In genomic region chr11:113294518-113294917, GRCm38 (mm10) we compare ENCODE assay signal across 9 mouse cellular contexts.
DNase-seq lines count a peak whose midpoint lies in the region; ATAC-seq lines count a peak whose summit lies in the region.
"Had no signal": no experiment of that assay in that cellular context is flagged by ENCODE, and none has a peak within 500 bp of the region (broad histone marks: within the 10 kb centered on the region; RNA-seq: fewer than 3 reads in every experiment).

No protein-coding gene starts in this region.

- no peak overlapping the region for H3K9ac ChIP-seq in heart, embryonic 11.5 days (ENCODE audit: low read depth, low read length)
- no peak overlapping the region for H3K9ac ChIP-seq in midbrain, embryonic 11.5 days (ENCODE audit: low read length)

- H3K27me3 ChIP-seq in heart, embryonic 11.5 days (ENCODE audit: control insufficient read depth, insufficient read depth, low read length) = no peaks in the 10 kb centered on the region
- H3K27me3 ChIP-seq in embryonic facial prominence, embryonic 10.5 days (replicated peaks; ENCODE audit: low read depth, poor library complexity, severe bottlenecking) = peaks cover 9% of the 10 kb centered on the region; the same call in 1 of the 2 replicates
- no peaks in the 10 kb centered on the region; the same call in none of the 2 replicates for H3K27me3 ChIP-seq in midbrain, embryonic 11.5 days (ENCODE audit: control insufficient read depth, insufficient read depth, low read length)

- peak; percentile 93 for DNase-seq in heart, adult 11 months
- DNase-seq in embryonic facial prominence, embryonic 10.5 days (ENCODE audit: low spot score) = peak; percentile 51
- DNase-seq in heart, postnatal 4 days = peak; percentile 36
- DNase-seq in midbrain, embryonic 11.5 days (ENCODE audit: low spot score, missing footprints) = no peak
- no peak for DNase-seq in thymus, postnatal 36 days
- DNase-seq in kidney, postnatal 4 days = no peak
- DNase-seq: kidney, postnatal 14 days had no signal

- no peak for ATAC-seq in heart, embryonic 11.5 days (replicated peaks; ENCODE audit: insufficient number of reproducible peaks, low FRiP score, low TSS enrichment)
- ATAC-seq in midbrain, embryonic 11.5 days (ENCODE audit: low FRiP score) = peak; percentile 38; the same call in 1 of the 2 replicates
- no peak for ATAC-seq in CD4-positive, CD25-positive, alpha-beta regulatory T cell, adult 4 months

- H3K36me3 ChIP-seq in heart, embryonic 11.5 days (ENCODE audit: control insufficient read depth, insufficient read depth, low read length) = no peaks in the 10 kb centered on the region
- H3K36me3 ChIP-seq in embryonic facial prominence, embryonic 10.5 days (replicated peaks) = no peaks in the 10 kb centered on the region
- H3K36me3 ChIP-seq in midbrain, embryonic 11.5 days (ENCODE audit: control insufficient read depth, insufficient read depth, low read length) = no peaks in the 10 kb centered on the region

- H3K4me2 ChIP-seq in heart, embryonic 11.5 days = no peak overlapping the region
- no peak overlapping the region for H3K4me2 ChIP-seq in midbrain, embryonic 11.5 days

- H3K9me3 ChIP-seq in heart, embryonic 11.5 days (replicated peaks; ENCODE audit: control insufficient read depth, low read length) = no peaks in the 10 kb centered on the region
- H3K9me3 ChIP-seq in embryonic facial prominence, embryonic 10.5 days = no peaks in the 10 kb centered on the region
- H3K9me3 ChIP-seq in midbrain, embryonic 11.5 days (ENCODE audit: control insufficient read depth, low read length) = no peaks in the 10 kb centered on the region

- no peaks in the 10 kb centered on the region for H3K4me1 ChIP-seq in heart, embryonic 11.5 days (ENCODE audit: control insufficient read depth, insufficient read depth, low read length)
- peaks cover 66% of the 10 kb centered on the region for H3K4me1 ChIP-seq in embryonic facial prominence, embryonic 10.5 days
- H3K4me1 ChIP-seq in midbrain, embryonic 11.5 days (ENCODE audit: control insufficient read depth, insufficient read depth, low read length) = peaks cover 10% of the 10 kb centered on the region; the same call in 1 of the 2 replicates

- no peak overlapping the region for H3K27ac ChIP-seq in heart, embryonic 11.5 days (ENCODE audit: low read depth, low read length)
- H3K27ac ChIP-seq in embryonic facial prominence, embryonic 10.5 days (replicated peaks) = peak overlapping the region; percentile 65
- H3K27ac ChIP-seq in midbrain, embryonic 11.5 days (ENCODE audit: low read depth, low read length) = no peak overlapping the region

- no peak overlapping the region for H3K4me3 ChIP-seq in heart, embryonic 11.5 days (ENCODE audit: low read depth, low read length)
- no peak overlapping the region for H3K4me3 ChIP-seq in embryonic facial prominence, embryonic 10.5 days
- H3K4me3 ChIP-seq in midbrain, embryonic 11.5 days (ENCODE audit: low read depth, low read length) = no peak overlapping the region

- WGBS in heart, embryonic 11.5 days (ENCODE audit: insufficient replicate concordance) = 46% methylated on average over 8 of the region's 8 CpGs
- 26% methylated on average over 8 of the region's 8 CpGs for WGBS in embryonic facial prominence, embryonic 10.5 days
- 50% methylated on average over 8 of the region's 8 CpGs for WGBS in midbrain, embryonic 11.5 days

Comparison
In these comparisons a context has a peak if more than half of its experiments do, and no peak if none do; other contexts are left out.
1. DNase-seq: peak in heart, adult 11 months (single experiment), embryonic facial prominence, embryonic 10.5 days (single experiment) and heart, postnatal 4 days (single experiment); none in midbrain, embryonic 11.5 days (single experiment), thymus, postnatal 36 days (0 of 2) and kidney, postnatal 4 days (0 of 2).